Mouse (Mus musculus): ENCODE measurements around the gene Ntn5. TPM values are rescaled to one million over a fixed set of nuclear protein-coding genes. Genes with fewer than 3 reads are reported as not detected.

Gene Ntn5
- polyA plus RNA-seq, 1 experiment from 2014 or later: not detected

- Histone ChIP-seq H3K27ac (ENCODE audit: poor library complexity, severe bottlenecking) (no peak overlapping the region), H3K27me3 (replicated peaks) (no peaks in the 10 kb centered on the region), H3K4me3 (no peak overlapping the region), H3K4me2 (no peak overlapping the region), H3K4me1 (replicated peaks) (peaks cover 17% of the 10 kb centered on the region), H3K9me3 (replicated peaks) (no peaks in the 10 kb centered on the region), H3K36me3 (peaks cover 77% of the 10 kb centered on the region), H3K9ac (no peak overlapping the region)
- ATAC-seq (ENCODE audit: insufficient number of reproducible peaks, low FRiP score): no peak
- WGBS: 83% methylated on average over 13 of the region's 13 CpGs
Observed at GRCm38 (mm10) chr7:45722348-45722713, 38.5 kb downstream of the Ntn5 start.

DNA sequence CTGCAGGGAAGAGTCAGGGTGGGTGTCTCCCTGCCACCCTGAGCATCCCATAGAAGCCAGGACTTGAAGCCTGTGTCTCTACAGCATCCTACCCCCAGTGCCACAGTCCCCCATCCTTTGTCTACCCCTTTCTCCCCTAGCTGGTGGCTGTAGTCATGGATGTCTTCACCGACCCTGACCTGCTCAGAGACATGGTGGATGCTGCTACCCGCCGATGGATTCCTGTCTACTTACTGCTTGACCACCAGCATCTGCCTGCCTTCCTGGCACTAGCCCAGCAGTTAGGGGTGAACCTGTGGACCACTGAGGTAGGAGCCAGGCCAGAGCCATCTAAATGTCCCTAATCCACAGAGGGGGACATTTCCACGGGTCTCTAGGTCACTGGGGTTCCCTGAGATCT, 39.5 kb downstream of the Ntn5 start:
- ATAC-seq (ENCODE audit: insufficient number of reproducible peaks, low FRiP score): no peak
- H3K27ac ChIP-seq (ENCODE audit: poor library complexity, severe bottlenecking): no peak overlapping the region
- no peaks in the 10 kb centered on the region for H3K9me3 ChIP-seq (replicated peaks)
- no peak overlapping the region for H3K9ac ChIP-seq
- peaks cover 79% of the 10 kb centered on the region for H3K36me3 ChIP-seq
- H3K4me1 ChIP-seq (replicated peaks): peaks cover 17% of the 10 kb centered on the region
- no peaks in the 10 kb centered on the region for H3K27me3 ChIP-seq (replicated peaks)
- 95% methylated on average over 4 of the region's 4 CpGs for WGBS
- no peak overlapping the region for H3K4me3 ChIP-seq
- H3K4me2 ChIP-seq: no peak overlapping the region

DNA sequence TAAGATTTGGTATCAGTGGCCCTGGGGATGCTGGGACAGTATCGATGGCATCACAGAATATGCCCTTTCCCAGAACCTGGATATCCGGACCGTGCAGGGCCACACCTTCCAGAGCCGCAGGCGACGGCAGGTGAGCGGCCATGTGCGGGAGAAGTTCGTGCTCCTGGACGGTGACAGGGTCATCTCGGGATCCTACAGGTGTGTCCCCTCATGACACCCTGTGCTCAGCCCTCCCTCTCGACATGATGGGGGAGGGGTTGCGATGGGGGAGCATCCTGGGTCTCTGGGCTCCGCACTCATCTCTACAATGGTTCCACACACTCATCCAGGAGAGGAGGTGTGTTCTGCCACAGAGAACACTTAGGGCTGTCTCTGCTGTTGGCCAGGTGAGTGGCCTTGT, 40.0 kb downstream of the Ntn5 start:
- WGBS: 91% methylated on average over 14 of the region's 14 CpGs
- H3K4me1 ChIP-seq (replicated peaks): peaks cover 15% of the 10 kb centered on the region
- no peak for ATAC-seq (ENCODE audit: insufficient number of reproducible peaks, low FRiP score)

GRCm38 (mm10) chr7:45725151-45725550, 41.3 kb downstream of the Ntn5 start:
- 0 out of 2 replicates have a peak, but pooled peaks cover 5% of the 10 kb centered on the region for H3K4me1 ChIP-seq (replicated peaks)
- H3K27ac ChIP-seq (ENCODE audit: poor library complexity, severe bottlenecking): no peak overlapping the region
- WGBS: 90% methylated on average over 9 of the region's 9 CpGs
- peak overlapping the region; percentile 32; the same call in 1 of the 2 replicates for H3K9ac ChIP-seq
- no peak for ATAC-seq (ENCODE audit: insufficient number of reproducible peaks, low FRiP score)
- no peaks in the 10 kb centered on the region for H3K27me3 ChIP-seq (replicated peaks)
- no peaks in the 10 kb centered on the region for H3K9me3 ChIP-seq (replicated peaks)
- no peak overlapping the region for H3K4me3 ChIP-seq
- peaks cover 69% of the 10 kb centered on the region for H3K36me3 ChIP-seq
- H3K4me2 ChIP-seq: no peak overlapping the region

More for the DNA sequence above, 40.0 kb downstream of the Ntn5 start:
- H3K27me3 ChIP-seq (replicated peaks): no peaks in the 10 kb centered on the region
- H3K27ac ChIP-seq (ENCODE audit: poor library complexity, severe bottlenecking): no peak overlapping the region
- H3K36me3 ChIP-seq: peaks cover 80% of the 10 kb centered on the region
- H3K9me3 ChIP-seq (replicated peaks): no peaks in the 10 kb centered on the region
- no peak overlapping the region for H3K4me2 ChIP-seq
- H3K9ac ChIP-seq: no peak overlapping the region
- no peak overlapping the region for H3K4me3 ChIP-seq

- 89% methylated on average over 11 of the region's 11 CpGs for WGBS
- no peak within 1 kb of the TSS for H3K4me3 ChIP-seq
- H3K4me1 ChIP-seq (replicated peaks): peaks cover 9% of the 10 kb centered on the region
- H3K9ac ChIP-seq: peak within 1 kb of the TSS; percentile 32; the same call in 1 of the 2 replicates
- no peaks in the 10 kb centered on the region for H3K27me3 ChIP-seq (replicated peaks)
- no peak within 1 kb of the TSS for H3K27ac ChIP-seq (ENCODE audit: poor library complexity, severe bottlenecking)
- no peak within 1 kb of the TSS for H3K4me2 ChIP-seq
- H3K9me3 ChIP-seq (replicated peaks): no peaks in the 10 kb centered on the region
- H3K36me3 ChIP-seq: peaks cover 64% of the 10 kb centered on the region
- no peak for ATAC-seq (ENCODE audit: insufficient number of reproducible peaks, low FRiP score)
Observed at GRCm38 (mm10) chr7:45725713-45726112, 41.9 kb downstream of the Ntn5 start, which contains the start of gene Spaca4. TSS of gene Spaca4 (minus strand) at chr7:45725813.

GRCm38 (mm10) chr7:45726419-45726818, 42.6 kb downstream of the Ntn5 start:
- Histone ChIP-seq H3K9me3 (replicated peaks) (no peaks in the 10 kb centered on the region), H3K4me2 (no peak overlapping the region), H3K9ac (no peak overlapping the region), H3K27ac (ENCODE audit: poor library complexity, severe bottlenecking) (no peak overlapping the region), H3K27me3 (replicated peaks) (no peaks in the 10 kb centered on the region), H3K4me1 (replicated peaks) (peaks cover 13% of the 10 kb centered on the region), H3K36me3 (peaks cover 57% of the 10 kb centered on the region), H3K4me3 (no peak overlapping the region)
- 87% methylated on average over 10 of the region's 10 CpGs for WGBS
- ATAC-seq (ENCODE audit: insufficient number of reproducible peaks, low FRiP score): no peak

DNA sequence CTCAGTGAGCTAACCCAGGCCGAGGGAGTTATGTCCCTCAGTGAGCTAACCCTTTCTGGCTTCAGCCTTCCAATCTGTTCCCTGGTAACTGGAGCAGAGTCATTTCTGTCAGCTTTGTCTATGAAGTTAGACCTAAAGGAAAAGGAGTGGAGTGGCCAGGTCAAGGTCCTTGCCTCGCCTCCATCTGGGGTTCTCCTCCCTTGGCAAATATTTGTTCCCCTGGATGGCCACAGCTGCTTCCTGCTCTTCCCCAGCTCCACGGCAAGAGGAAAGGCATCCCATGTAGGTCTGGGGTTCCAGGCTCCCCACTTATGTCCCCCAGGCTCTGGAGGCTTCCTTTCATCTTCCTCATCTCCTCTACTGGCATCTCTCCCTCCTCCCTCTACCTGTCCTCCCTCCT, 43.8 kb downstream of the Ntn5 start:
- H3K27me3 ChIP-seq (replicated peaks): no peaks in the 10 kb centered on the region
- H3K9ac ChIP-seq: no peak overlapping the region
- no peak overlapping the region for H3K4me2 ChIP-seq
- H3K27ac ChIP-seq (ENCODE audit: poor library complexity, severe bottlenecking): no peak overlapping the region
- ATAC-seq (ENCODE audit: insufficient number of reproducible peaks, low FRiP score): no peak
- peaks cover 13% of the 10 kb centered on the region for H3K4me1 ChIP-seq (replicated peaks)
- H3K36me3 ChIP-seq: peaks cover 45% of the 10 kb centered on the region
- 77% methylated on average over 3 of the region's 3 CpGs for WGBS
- no peak overlapping the region for H3K4me3 ChIP-seq
- H3K9me3 ChIP-seq (replicated peaks): no peaks in the 10 kb centered on the region

GRCm38 (mm10) chr7:45730727-45731431, 47.1 kb downstream of the Ntn5 start:
- ATAC-seq (ENCODE audit: insufficient number of reproducible peaks, low FRiP score): no peak
- Histone ChIP-seq H3K9ac (no peak overlapping the region), H3K36me3 (peaks cover 14% of the 10 kb centered on the region), H3K4me1 (replicated peaks) (peaks cover 13% of the 10 kb centered on the region), H3K9me3 (replicated peaks) (no peaks in the 10 kb centered on the region), H3K27me3 (replicated peaks) (0 out of 2 replicates have a peak, but pooled peaks cover 6% of the 10 kb centered on the region), H3K4me3 (no peak overlapping the region), H3K4me2 (0 out of 2 replicates have a peak overlapping the region, but pooled peaks have one; percentile 3), H3K27ac (ENCODE audit: poor library complexity, severe bottlenecking) (no peak overlapping the region)
- 16% methylated on average over 16 of the region's 16 CpGs for WGBS

DNA sequence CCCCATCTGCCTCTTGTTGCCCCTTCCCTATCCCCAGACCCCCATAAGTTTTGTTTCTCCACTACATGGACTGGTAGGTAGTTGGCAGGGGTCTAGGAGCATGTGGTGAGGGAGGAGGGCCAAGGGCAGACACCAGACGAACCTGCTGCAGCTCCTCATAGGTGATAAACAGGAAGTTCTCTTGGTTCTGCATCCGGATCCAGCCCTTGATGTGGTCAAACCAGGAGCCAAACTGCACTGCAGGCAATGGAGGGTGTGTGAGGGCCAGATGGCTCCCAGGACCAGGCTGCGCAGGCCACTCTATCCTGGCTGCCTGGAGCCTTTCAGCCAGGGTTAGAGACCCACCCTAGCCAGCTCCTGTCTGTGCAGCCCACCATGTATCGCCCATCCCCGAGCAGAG, 49.7 kb downstream of the Ntn5 start:
- H3K4me3 ChIP-seq: no peak overlapping the region
- no peak for ATAC-seq (ENCODE audit: insufficient number of reproducible peaks, low FRiP score)
- H3K4me2 ChIP-seq: no peak overlapping the region
- H3K4me1 ChIP-seq (replicated peaks): peaks cover 13% of the 10 kb centered on the region
- 74% methylated on average over 5 of the region's 5 CpGs for WGBS
- H3K27me3 ChIP-seq (replicated peaks): 0 out of 2 replicates have a peak, but pooled peaks cover 6% of the 10 kb centered on the region
- no peak overlapping the region for H3K27ac ChIP-seq (ENCODE audit: poor library complexity, severe bottlenecking)
- H3K36me3 ChIP-seq: peaks cover 3% of the 10 kb centered on the region; the same call in 1 of the 2 replicates
- no peak overlapping the region for H3K9ac ChIP-seq
- no peaks in the 10 kb centered on the region for H3K9me3 ChIP-seq (replicated peaks)

GRCm38 (mm10) chr7:45739162-45739763, 55.4 kb downstream of the Ntn5 start:
- Histone ChIP-seq H3K27me3 (replicated peaks) (peaks cover 7% of the 10 kb centered on the region), H3K36me3 (no peaks in the 10 kb centered on the region), H3K4me3 (no peak overlapping the region), H3K9me3 (replicated peaks) (no peaks in the 10 kb centered on the region), H3K9ac (no peak overlapping the region), H3K27ac (ENCODE audit: poor library complexity, severe bottlenecking) (no peak overlapping the region), H3K4me1 (replicated peaks) (0 out of 2 replicates have a peak, but pooled peaks cover 5% of the 10 kb centered on the region), H3K4me2 (no peak overlapping the region)
- peak; percentile 54; the same call in 1 of the 2 replicates for ATAC-seq (ENCODE audit: insufficient number of reproducible peaks, low FRiP score)
- 7% methylated on average over 9 of the region's 9 CpGs for WGBS

GRCm38 (mm10) chr7:45739820-45740219, 56.0 kb downstream of the Ntn5 start:
- H3K9ac ChIP-seq: no peak overlapping the region
- no peak for ATAC-seq (ENCODE audit: insufficient number of reproducible peaks, low FRiP score)
- no peaks in the 10 kb centered on the region for H3K36me3 ChIP-seq
- 67% methylated on average over 10 of the region's 10 CpGs for WGBS
- H3K4me3 ChIP-seq: no peak overlapping the region
- no peak overlapping the region for H3K27ac ChIP-seq (ENCODE audit: poor library complexity, severe bottlenecking)
- H3K4me1 ChIP-seq (replicated peaks): 0 out of 2 replicates have a peak, but pooled peaks cover 5% of the 10 kb centered on the region
- peaks cover 7% of the 10 kb centered on the region for H3K27me3 ChIP-seq (replicated peaks)
- no peaks in the 10 kb centered on the region for H3K9me3 ChIP-seq (replicated peaks)
- no peak overlapping the region for H3K4me2 ChIP-seq

Data from heart, embryonic 12.5 days (tissue).